Mouse (Mus musculus): Measurements from ENCODE around the gene Tmem185b. TPM values are rescaled to one million over a fixed set of nuclear protein-coding genes. Genes with fewer than 3 reads are reported as not detected.

Gene Tmem185b
- polyA plus RNA-seq, 1 experiment from 2014 or later, result 27.1 TPM

DNA sequence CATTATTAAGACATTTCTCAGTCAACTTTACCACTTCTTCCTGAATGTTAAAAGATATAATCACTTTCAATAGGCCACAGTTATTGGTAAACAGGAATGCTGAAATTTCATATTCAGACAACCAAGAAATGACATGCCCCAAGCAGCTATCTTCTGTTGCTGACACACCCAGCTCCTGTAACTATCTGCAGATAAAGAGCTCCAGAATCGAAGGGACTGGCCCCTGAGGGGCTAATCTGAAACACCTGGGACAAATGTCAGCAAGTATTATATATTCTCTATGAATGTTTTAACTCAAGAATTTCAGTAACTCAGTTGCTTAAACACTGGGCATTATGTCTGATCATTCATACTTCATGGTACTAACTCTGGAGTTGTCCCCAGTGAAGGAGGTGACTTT lies 44.2 kb downstream of the Tmem185b start:
- H3K4me2 ChIP-seq, result no peak overlapping the region
- no peak overlapping the region for H3K4me3 ChIP-seq
- no peaks in the 10 kb centered on the region for H3K9me3 ChIP-seq
- no peak for ATAC-seq (ENCODE audit: insufficient number of reproducible peaks, low FRiP score, low TSS enrichment, low read depth)
- H3K9ac ChIP-seq, result no peak overlapping the region
- H3K4me1 ChIP-seq, result no peaks in the 10 kb centered on the region
- 38% methylated on average over 1 of the region's 1 CpGs for WGBS
- H3K27ac ChIP-seq, result no peak overlapping the region
- H3K36me3 ChIP-seq, result no peaks in the 10 kb centered on the region; the same call in 1 of the 2 replicates
- no peaks in the 10 kb centered on the region for H3K27me3 ChIP-seq

Other genes starting within 250 kb of the Tmem185b start
- 1.8 and 2.6 TPM in 2 replicates for gene Inhbb, start 103.9 kb upstream of the Tmem185b start, polyA plus RNA-seq (2015; fragmentation: Nextera tagmentation; extraction: Ambion mirVana)
- 135 and 136 TPM in 2 replicates for gene Ralb, start 21.4 kb upstream of the Tmem185b start, polyA plus RNA-seq (2015; fragmentation: Nextera tagmentation; extraction: Ambion mirVana)
- 11.3 and 13.7 TPM in 2 replicates for gene Epb41l5, start 122.8 kb downstream of the Tmem185b start, polyA plus RNA-seq (2015; fragmentation: Nextera tagmentation; extraction: Ambion mirVana)

All from limb, embryonic 15.5 days (tissue).